Mouse (Mus musculus) c-Kit-positive CD71-positive TER-119-negative erythroid progenitor cells, embryonic 14.5 days (primary cell): Measurements from ENCODE around the gene Cldn15.

ENCODE experiments used
- DNase-seq: peaks from one replicate; pipeline ENCODE4 v3.0.0-alpha.2; 2013; ENCODE audit warnings: low read depth

Gene Cldn15

GRCm38 (mm10) chr5:136982338-136982930 lies 16.0 kb downstream of the Cldn15 start:
- no peak for DNase-seq

GRCm38 (mm10) chr5:136984828-136985227 lies 18.4 kb downstream of the Cldn15 start:
- no peak for DNase-seq

GRCm38 (mm10) chr5:136986695-136987137 lies 20.3 kb downstream of the Cldn15 start, which contains the start of gene Plod3:
TSS of gene Plod3 (plus strand) at chr5:136987019.
- DNase-seq, result peak; percentile 99

DNA sequence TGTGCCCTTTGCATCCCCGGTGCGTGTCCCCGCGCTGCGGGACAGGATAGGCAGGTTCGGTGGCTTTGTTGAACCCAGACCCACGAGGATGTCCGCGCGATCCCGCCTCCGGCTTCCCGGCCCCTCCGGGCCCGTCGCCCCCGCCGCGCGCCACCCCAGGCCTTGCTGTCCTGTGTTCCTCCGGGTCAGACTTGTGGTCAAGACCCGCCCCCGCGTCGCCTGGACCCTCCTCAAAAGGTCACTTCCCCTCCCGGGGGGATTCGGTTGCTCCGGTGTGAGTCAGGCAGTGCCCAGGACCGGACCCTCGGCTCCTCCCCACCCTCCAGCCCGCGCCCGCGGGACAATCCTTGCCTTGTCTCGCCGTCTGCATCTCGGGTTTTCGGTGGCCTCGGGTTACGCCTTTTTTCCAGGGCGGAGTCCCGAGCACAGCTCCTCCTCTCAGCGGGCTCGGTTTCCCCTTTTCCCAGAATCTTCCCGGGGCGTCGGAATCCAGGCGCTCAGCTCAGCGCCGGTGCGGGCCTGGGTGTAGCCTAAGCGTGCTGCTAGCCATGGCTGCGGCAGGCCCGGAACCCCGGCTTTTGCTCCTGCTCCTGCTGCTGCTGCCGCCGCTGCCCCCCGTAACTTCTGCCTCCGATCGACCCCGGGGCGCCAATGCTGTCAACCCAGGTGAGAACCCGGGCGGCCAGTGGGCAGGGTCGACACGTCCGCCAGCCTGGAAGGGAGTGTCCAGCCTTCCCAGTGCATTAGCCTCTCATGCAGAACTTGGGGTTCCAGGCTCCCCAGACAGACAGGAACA lies 20.9 kb downstream of the Cldn15 start:
- peak; percentile 68 for DNase-seq

DNA sequence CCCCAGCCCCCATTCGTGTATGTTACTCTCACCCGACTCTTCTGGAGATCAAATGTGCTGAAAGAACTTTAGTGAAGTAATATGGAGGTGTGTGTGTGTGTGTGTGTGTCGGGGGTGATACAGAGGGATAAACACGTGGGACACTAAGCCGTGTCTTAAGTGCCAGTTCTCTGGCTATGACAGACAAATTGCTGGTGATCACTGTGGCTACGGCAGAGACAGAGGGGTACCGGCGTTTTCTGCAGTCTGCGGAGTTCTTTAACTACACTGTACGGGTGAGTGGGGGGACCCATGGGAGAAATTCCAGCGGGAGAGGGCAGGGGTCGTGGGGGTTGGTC lies 21.5 kb downstream of the Cldn15 start, which contains the start of gene Znhit1:
Gene Znhit1 (minus strand): TSS at position 88 of the 338 bp plus-strand sequence.
- no peak for DNase-seq

- DNase-seq, result no peak
These were observed 22.0 kb downstream of the Cldn15 start for GRCm38 (mm10) chr5:136988420-136988819.

GRCm38 (mm10) chr5:136989801-136990200 lies 23.4 kb downstream of the Cldn15 start:
- DNase-seq, result no peak

DNA sequence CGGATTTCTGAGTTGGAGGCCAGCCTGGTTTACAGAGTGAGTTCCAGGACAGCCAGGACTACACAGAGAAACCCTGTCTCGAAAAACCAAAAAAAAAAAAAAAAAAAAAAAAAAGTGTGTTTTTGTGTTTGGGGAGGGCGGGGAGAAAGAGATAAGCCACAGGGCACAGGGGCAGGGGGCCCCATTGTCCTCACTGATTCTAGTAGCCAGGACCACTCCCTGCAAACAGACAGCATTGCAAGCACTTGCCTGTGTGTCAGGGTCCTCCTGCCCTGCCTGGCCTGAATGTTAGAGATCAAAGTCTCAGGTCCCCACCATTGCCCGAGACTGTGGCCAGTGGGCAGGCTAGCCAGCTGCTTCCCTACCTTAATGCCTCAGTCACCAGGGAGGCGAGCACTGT lies 33.0 kb downstream of the Cldn15 start:
- no peak for DNase-seq

- no peak for DNase-seq
These were observed 34.2 kb downstream of the Cldn15 start for GRCm38 (mm10) chr5:137000612-137001011.

GRCm38 (mm10) chr5:137007276-137007675 lies 40.9 kb downstream of the Cldn15 start:
- no peak for DNase-seq

DNA sequence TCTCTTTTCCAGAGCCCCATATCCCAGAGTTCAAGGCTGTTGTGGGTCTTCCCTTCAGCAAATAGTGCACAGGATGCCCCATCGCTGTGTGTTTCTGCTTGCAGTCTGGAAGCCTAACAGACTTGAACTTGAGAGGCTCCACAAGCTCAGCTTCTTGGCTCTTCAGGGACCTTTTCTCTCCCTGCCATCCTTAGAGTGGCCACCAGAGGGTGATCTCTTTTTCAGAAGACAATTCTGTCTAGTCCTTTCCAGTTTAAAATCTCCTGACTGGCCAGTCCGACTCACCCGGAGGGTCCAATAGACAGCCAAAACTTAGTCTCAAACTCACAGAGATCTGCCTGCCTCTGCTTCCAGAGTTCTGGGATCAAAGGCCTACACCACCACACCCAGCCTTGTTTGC lies 43.6 kb downstream of the Cldn15 start:
- no peak for DNase-seq

DNA sequence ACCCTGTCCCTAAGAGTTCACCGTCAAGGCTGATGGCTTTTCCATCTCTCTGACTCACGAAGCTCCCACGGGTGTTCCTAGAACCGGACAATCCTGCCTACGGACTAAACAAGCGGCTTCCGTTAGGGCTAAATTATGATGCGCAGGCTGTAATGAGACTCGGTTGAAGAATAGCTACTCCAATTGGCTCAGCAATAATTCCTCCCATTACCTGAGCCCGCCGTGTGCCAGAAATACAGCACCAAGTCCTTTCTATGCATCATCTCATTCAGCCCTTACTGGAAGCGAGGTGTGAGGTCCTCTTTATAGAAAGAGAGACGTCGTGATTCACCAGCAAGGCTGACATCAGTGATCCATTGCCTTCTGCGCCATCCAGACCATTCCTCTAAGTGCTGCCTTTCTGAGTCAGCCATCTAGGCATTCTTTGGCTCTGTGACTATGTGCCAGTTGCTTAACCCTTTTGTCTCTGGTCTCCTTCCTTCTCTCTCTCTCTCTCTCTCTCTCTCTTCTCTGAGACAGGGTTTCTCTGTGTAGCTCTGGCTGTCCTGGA lies 46.1 kb downstream of the Cldn15 start:
- DNase-seq, result no peak

- DNase-seq, result no peak
These were observed 49.5 kb downstream of the Cldn15 start for GRCm38 (mm10) chr5:137015913-137016312.

GRCm38 (mm10) chr5:137024318-137024717 lies 57.9 kb downstream of the Cldn15 start:
- no peak for DNase-seq

- no peak for DNase-seq
These were observed 58.7 kb downstream of the Cldn15 start for GRCm38 (mm10) chr5:137025132-137025531.
